Mouse (Mus musculus) hindbrain, embryonic 11.5 days (tissue): ENCODE data around the gene Pygl. TPM values are rescaled to one million over a fixed set of nuclear protein-coding genes. Genes with fewer than 3 reads are reported as not detected.
"Not testable (repeated sequence)": the region's sequence is repeated elsewhere in the genome, so short reads cannot be mapped to it uniquely, and the experiment has no call there.

Experiments used
- ATAC-seq: fragments of 200-750 bp; cut with Nextera tagmentation; 2 replicates; pipeline ENCODE4 v1.8.0; 2017; ENCODE audit warnings: mild to moderate bottlenecking, moderate TSS enrichment, moderate library complexity; ENCODE audit not compliant: low FRiP score
- DNase-seq: peaks from one replicate; pipeline ENCODE4 v3.0.0-alpha.2; 2015; ENCODE audit warnings: low spot score
- H3K27ac ChIP-seq: fragments of 300-500 bp; sonication (generic); 2 replicates; pipeline ENCODE4 v1.5.1; 2014; ENCODE audit warnings: mild to moderate bottlenecking, low read depth, low read length
- H3K27me3 ChIP-seq: fragments of 300-500 bp; sonication (generic); 2 replicates; pipeline ENCODE4 v1.6.1; 2014; ENCODE audit warnings: mild to moderate bottlenecking, low read length, moderate library complexity, mixed read lengths; ENCODE audit not compliant: control insufficient read depth, insufficient read depth
- H3K36me3 ChIP-seq: fragments of 300-500 bp; sonication (generic); 2 replicates; pipeline ENCODE4 v1.6.1; 2014; ENCODE audit warnings: mild to moderate bottlenecking, low read length, moderate library complexity, mixed read lengths; ENCODE audit not compliant: control insufficient read depth, insufficient read depth
- H3K4me1 ChIP-seq: fragments of 300-500 bp; sonication (generic); replicated peaks from 2 replicates; pipeline ENCODE4 v1.6.1; 2014; ENCODE audit warnings: low read length, mixed read lengths; ENCODE audit not compliant: control insufficient read depth, insufficient read depth
- H3K4me2 ChIP-seq: fragments of 300-500 bp; sonication (generic); replicated peaks from 2 replicates; pipeline ENCODE4 v1.6.1; 2014; ENCODE audit warnings: mild to moderate bottlenecking, low read depth, low read length
- H3K4me3 ChIP-seq: fragments of 300-500 bp; sonication (generic); 2 replicates; pipeline ENCODE4 v1.5.1; 2014; ENCODE audit warnings: low read depth, low read length
- H3K9ac ChIP-seq: fragments of 300-500 bp; sonication (generic); 2 replicates; pipeline ENCODE4 v1.6.1; 2014; ENCODE audit warnings: low read depth, low read length
- H3K9me3 ChIP-seq: fragments of 300-500 bp; sonication (generic); 2 replicates; pipeline ENCODE4 v1.6.1; 2016; ENCODE audit warnings: low read length; ENCODE audit not compliant: control insufficient read depth
- WGBS: fragments of 180-500 bp; shearing (Covaris S2); extraction: QIAGEN DNeasy Blood & Tissue Kit; methylation state at CpG from one replicate; pipeline ENCODE4 v1.1.7; 2014; 5-methylcytosine and 5-hydroxymethylcytosine counted together
- polyA plus RNA-seq: library from polyadenylated mRNA; unstranded; fragments of >200 nt; fragmentation: Nextera tagmentation; extraction: Ambion mirVana; gene quantifications from 2 replicates; pipeline ENCODE4 v1.2.1, GENCODE M21; 2014

The Pygl gene
- polyA plus RNA-seq, 1 experiment from 2014 or later, result 6.8 TPM

- H3K4me1 ChIP-seq, result no peaks in the 10 kb centered on the region
- no peak for DNase-seq
- no peak overlapping the region for H3K9ac ChIP-seq
Measured at GRCm38 (mm10) chr12:70195426-70195825, 35.9 kb downstream of the Pygl start.

GRCm38 (mm10) chr12:70192267-70192727 is 39.0 kb downstream of the Pygl start:
- Histone ChIP-seq H3K9ac (no peak overlapping the region), H3K4me1 (no peaks in the 10 kb centered on the region), H3K27ac (no peak overlapping the region), H3K27me3 (no peaks in the 10 kb centered on the region), H3K36me3 (no peaks in the 10 kb centered on the region), H3K9me3 (no peaks in the 10 kb centered on the region), H3K4me3 (no peak overlapping the region), H3K4me2 (peak overlapping the region; percentile 17)
- peak; percentile 27; the same call in 1 of the 2 replicates for ATAC-seq
- WGBS, result 32% methylated on average over 19 of the region's 19 CpGs
- peak; percentile 19 for DNase-seq

More at GRCm38 (mm10) chr12:70195426-70195825, 35.9 kb downstream of the Pygl start:
- no peaks in the 10 kb centered on the region for H3K9me3 ChIP-seq
- H3K27ac ChIP-seq, result no peak overlapping the region
- WGBS, result over 99% methylated on average over 6 of the region's 6 CpGs
- no peak overlapping the region for H3K4me3 ChIP-seq
- no peaks in the 10 kb centered on the region for H3K27me3 ChIP-seq
- H3K4me2 ChIP-seq, result no peak overlapping the region
- no peaks in the 10 kb centered on the region for H3K36me3 ChIP-seq
- no peak for ATAC-seq

GRCm38 (mm10) chr12:70184173-70184783 is 47.0 kb downstream of the Pygl start:
- Histone ChIP-seq H3K4me2 (no peak overlapping the region), H3K4me3 (0 out of 2 replicates have a peak overlapping the region, but pooled peaks have one; percentile 12), H3K9me3 (no peaks in the 10 kb centered on the region), H3K4me1 (no peaks in the 10 kb centered on the region), H3K36me3 (no peaks in the 10 kb centered on the region), H3K9ac (no peak overlapping the region), H3K27ac (0 out of 2 replicates have a peak overlapping the region, but pooled peaks have one; percentile 36), H3K27me3 (no peaks in the 10 kb centered on the region)
- ATAC-seq, result peak; percentile 76; the same call in 1 of the 2 replicates
- DNase-seq, result peak; percentile 42
- WGBS, result 78% methylated on average over 22 of the region's 22 CpGs

- ATAC-seq, H3K9me3 ChIP-seq, H3K36me3 ChIP-seq, DNase-seq, H3K4me1 ChIP-seq, H3K4me3 ChIP-seq, H3K4me2 ChIP-seq, H3K27ac ChIP-seq, H3K27me3 ChIP-seq, H3K9ac ChIP-seq: not testable (repeated sequence)
- 84% methylated on average over 8 of the region's 8 CpGs for WGBS
Measured at GRCm38 (mm10) chr12:70183507-70183906, 47.8 kb downstream of the Pygl start.

GRCm38 (mm10) chr12:70169969-70170368 is 61.3 kb downstream of the Pygl start:
- ATAC-seq (no peak), DNase-seq (no peak)
- H3K4me3 ChIP-seq, result no peak overlapping the region
- no peaks in the 10 kb centered on the region for H3K36me3 ChIP-seq
- 92% methylated on average over 1 of the region's 1 CpGs for WGBS
- H3K4me2 ChIP-seq, result no peak overlapping the region
- no peaks in the 10 kb centered on the region for H3K27me3 ChIP-seq
- no peaks in the 10 kb centered on the region for H3K9me3 ChIP-seq
- no peak overlapping the region for H3K27ac ChIP-seq
- H3K4me1 ChIP-seq, result no peaks in the 10 kb centered on the region
- no peak overlapping the region for H3K9ac ChIP-seq

GRCm38 (mm10) chr12:70167950-70168349 is 63.3 kb downstream of the Pygl start:
- H3K27me3 ChIP-seq, result no peaks in the 10 kb centered on the region
- 83% methylated on average over 4 of the region's 4 CpGs for WGBS
- H3K4me1 ChIP-seq, result no peaks in the 10 kb centered on the region
- H3K27ac ChIP-seq, result no peak overlapping the region
- H3K4me2 ChIP-seq, result no peak overlapping the region
- no peaks in the 10 kb centered on the region for H3K9me3 ChIP-seq
- H3K36me3 ChIP-seq, result no peaks in the 10 kb centered on the region
- DNase-seq, result no peak
- no peak for ATAC-seq
- H3K4me3 ChIP-seq, result no peak overlapping the region
- H3K9ac ChIP-seq, result no peak overlapping the region

- ATAC-seq (no peak), DNase-seq (no peak)
- Histone ChIP-seq H3K27ac (no peak overlapping the region), H3K4me2 (no peak overlapping the region), H3K4me1 (no peaks in the 10 kb centered on the region), H3K9ac (no peak overlapping the region), H3K36me3 (no peaks in the 10 kb centered on the region), H3K4me3 (no peak overlapping the region), H3K27me3 (no peaks in the 10 kb centered on the region), H3K9me3 (no peaks in the 10 kb centered on the region)
- WGBS, result 85% methylated on average over 3 of the region's 3 CpGs
Measured at GRCm38 (mm10) chr12:70164741-70165140, 66.5 kb downstream of the Pygl start.

GRCm38 (mm10) chr12:70161057-70161456 is 70.2 kb downstream of the Pygl start:
- no peak overlapping the region for H3K4me2 ChIP-seq
- H3K9me3 ChIP-seq, result no peaks in the 10 kb centered on the region
- no peak overlapping the region for H3K9ac ChIP-seq
- H3K36me3 ChIP-seq, result no peaks in the 10 kb centered on the region
- ATAC-seq (no peak), DNase-seq (no peak)
- no peaks in the 10 kb centered on the region for H3K27me3 ChIP-seq
- H3K27ac ChIP-seq, result no peak overlapping the region
- H3K4me1 ChIP-seq, result no peaks in the 10 kb centered on the region; the same call in 1 of the 2 replicates
- H3K4me3 ChIP-seq, result no peak overlapping the region
- WGBS, result 84% methylated on average over 5 of the region's 5 CpGs
